Mouse (Mus musculus): ENCODE results near the gene Ptges3. TPM values are rescaled to one million over a fixed set of nuclear protein-coding genes. Genes with fewer than 3 reads are reported as not detected.
A peak's percentile ranks its signal among the peaks of the same experiment; 100 is the strongest.

The Ptges3 gene
- total RNA-seq, 1 experiment, result 240 TPM

DNA sequence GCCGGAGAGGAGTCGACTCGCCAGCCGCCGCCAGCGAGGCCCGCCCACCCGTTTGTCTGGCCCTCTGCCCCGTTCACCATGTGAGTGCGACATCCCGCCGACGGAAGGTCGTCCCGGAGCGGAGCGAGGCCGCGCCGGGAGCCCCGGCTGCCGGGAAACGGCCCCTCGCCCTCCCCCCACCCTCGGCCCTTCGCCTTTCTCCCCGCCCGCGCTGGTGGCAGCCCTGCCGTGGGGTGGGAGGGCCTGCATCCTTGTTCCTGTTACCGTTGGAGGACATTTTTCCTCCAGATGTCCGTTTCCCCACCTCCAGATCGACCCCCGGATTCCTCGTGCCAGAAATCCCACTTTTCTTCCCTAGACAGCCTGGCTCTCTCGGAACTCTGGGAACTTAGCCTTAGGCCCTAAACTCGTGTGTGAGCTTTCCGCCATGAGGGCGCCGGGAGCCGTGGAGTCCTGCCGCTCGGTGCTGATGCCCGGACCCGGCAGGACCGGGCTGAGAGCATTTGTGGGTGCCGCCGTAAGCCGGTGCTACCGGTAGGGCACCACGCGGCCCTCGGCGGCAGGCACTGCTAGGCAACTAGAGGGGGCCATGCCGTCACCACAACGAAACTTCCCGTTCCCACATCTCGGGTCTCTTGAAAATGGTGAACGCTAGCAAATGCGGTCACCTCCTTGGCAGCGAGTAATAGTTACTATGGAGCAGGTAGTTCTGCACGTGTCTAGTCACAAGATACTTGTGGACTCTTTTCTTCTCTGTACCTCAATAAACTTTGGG, 640 bp downstream of the Ptges3 start:
- no peaks in the 10 kb centered on the region for H3K9me3 ChIP-seq (ENCODE audit: control insufficient read depth, insufficient read depth, low read depth, low read length)
- peaks cover 0 to 4% of the 10 kb centered on the region in 2 experiments; a peak in 3 of 4 replicates for H3K4me1 ChIP-seq (ENCODE audit: control insufficient read depth in 2 of 2, insufficient read depth in 2 of 2, low read length in 2 of 2, poor library complexity in 1 of 2)
- in situ Hi-C loops (cut with MboI; ENCODE audit: low sequenced_read_pairs in 2 of 2, unreplicated experiment in 2 of 2), result no loop called here
- peak overlapping the region; percentile 94 to 97 for H3K4me3 ChIP-seq (ENCODE audit: insufficient read depth in 1 of 2, low read depth in 1 of 2, low read length in 2 of 2, poor library complexity in 1 of 2, severe bottlenecking in 1 of 2)
- no peak for DNase-seq (ENCODE audit: low read depth, low spot score)
- H3K27ac ChIP-seq (ENCODE audit: insufficient read depth, low read depth, low read length, poor library complexity, severe bottlenecking), result peak overlapping the region; percentile 97
- H3K36me3 ChIP-seq (ENCODE audit: control insufficient read depth, insufficient read depth, low read length, poor library complexity, severe bottlenecking), result peaks cover 10% of the 10 kb centered on the region
- TF ChIP-seq CHD2 (IDR thresholded peaks at IDR 0.05; ENCODE audit: low read depth, low read length), result no peak
- peak; percentile 60; the same call in 1 of the 2 replicates for TF ChIP-seq HCFC1 (IDR thresholded peaks at IDR 0.05; ENCODE audit: borderline replicate concordance, insufficient read depth, low read length)
- peak overlapping the region; percentile 99 for H3K9ac ChIP-seq (ENCODE audit: insufficient read depth, low read depth, low read length, poor library complexity, severe bottlenecking)

DNA sequence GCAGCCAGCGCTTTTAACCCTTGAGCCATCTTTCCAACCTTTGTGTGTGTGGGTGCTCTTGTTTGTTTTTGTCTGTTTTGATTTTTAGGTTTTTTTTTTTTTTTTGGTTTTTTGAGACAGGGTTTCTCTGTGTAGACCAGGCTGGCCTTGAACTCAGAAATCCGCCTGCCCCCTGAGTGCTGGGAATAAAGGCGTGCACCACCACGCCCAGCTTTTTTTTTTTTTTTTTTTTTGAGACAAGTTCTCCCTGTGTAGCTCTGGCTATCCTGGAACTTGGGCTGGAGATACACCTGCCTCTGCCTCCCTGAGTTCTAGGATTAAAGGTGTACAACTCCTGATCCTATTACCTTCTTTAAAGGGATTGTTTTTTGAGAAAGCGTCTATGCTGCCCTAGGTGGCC, 2.4 kb downstream of the Ptges3 start:
- Histone ChIP-seq H3K9ac (ENCODE audit: insufficient read depth, low read depth, low read length, poor library complexity, severe bottlenecking) (peak overlapping the region; percentile 68; the same call in 1 of the 2 replicates), H3K9me3 (ENCODE audit: control insufficient read depth, insufficient read depth, low read depth, low read length) (no peaks in the 10 kb centered on the region), H3K4me3 (ENCODE audit: insufficient read depth in 1 of 2, low read depth in 1 of 2, low read length in 2 of 2, poor library complexity in 1 of 2, severe bottlenecking in 1 of 2) (peak overlapping the region; percentile 94 to 97), H3K27ac (ENCODE audit: insufficient read depth, low read depth, low read length, poor library complexity, severe bottlenecking) (no peak overlapping the region; the same call in 1 of the 2 replicates), H3K36me3 (ENCODE audit: control insufficient read depth, insufficient read depth, low read length, poor library complexity, severe bottlenecking) (peaks cover 12% of the 10 kb centered on the region), H3K4me1 (ENCODE audit: control insufficient read depth in 2 of 2, insufficient read depth in 2 of 2, low read length in 2 of 2, poor library complexity in 1 of 2) (peaks cover 0 to 4% of the 10 kb centered on the region in 2 experiments; a peak in 3 of 4 replicates)
- DNase-seq (ENCODE audit: low read depth, low spot score), result no peak
- in situ Hi-C loops (cut with MboI; ENCODE audit: low sequenced_read_pairs in 2 of 2, unreplicated experiment in 2 of 2), result no loop called here
- TF ChIP-seq HCFC1 (IDR thresholded peaks at IDR 0.05; ENCODE audit: borderline replicate concordance, insufficient read depth, low read length), result no peak
- TF ChIP-seq ZNF384 (IDR thresholded peaks at IDR 0.05; ENCODE audit: low read depth, low read length), result peak; percentile 93

DNA sequence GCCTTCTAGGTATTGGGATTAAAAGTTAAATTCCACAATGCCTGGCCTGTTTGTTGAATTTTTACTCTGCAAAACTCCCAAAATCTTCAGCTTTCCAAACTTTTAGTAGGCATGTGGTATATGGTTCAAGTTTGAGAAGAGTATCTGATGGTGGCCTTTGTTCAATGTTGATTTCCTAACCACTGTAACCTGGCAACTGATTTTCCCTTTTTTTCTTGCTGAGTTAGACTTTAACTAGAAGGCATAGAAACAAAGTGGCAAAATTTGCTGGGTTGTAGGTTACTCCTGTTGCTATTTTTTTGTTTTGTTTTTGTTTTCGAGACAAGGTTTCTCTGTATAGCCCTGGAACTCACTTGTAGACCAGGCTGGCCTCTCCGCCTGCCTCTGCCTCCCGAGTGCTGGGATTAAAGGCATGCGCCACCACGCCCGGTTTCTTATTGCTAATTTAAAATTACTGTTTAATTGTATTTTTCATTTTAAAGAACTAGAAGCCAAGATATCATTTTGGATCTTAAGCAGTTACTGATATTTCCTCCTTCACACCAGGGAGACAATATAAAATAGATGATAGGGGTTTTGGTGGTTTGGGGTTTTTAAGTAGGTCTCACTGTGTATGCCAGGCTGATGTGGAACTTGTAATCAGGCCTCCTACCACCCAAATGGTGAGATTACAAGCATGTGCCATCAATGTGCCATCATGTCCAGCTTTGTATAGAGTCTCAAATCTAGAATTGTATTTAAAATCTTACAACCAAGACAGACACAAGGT, 3.7 kb downstream of the Ptges3 start:
- peaks cover 0 to 4% of the 10 kb centered on the region in 2 experiments; a peak in 3 of 4 replicates for H3K4me1 ChIP-seq (ENCODE audit: control insufficient read depth in 2 of 2, insufficient read depth in 2 of 2, low read length in 2 of 2, poor library complexity in 1 of 2)
- TF ChIP-seq HCFC1 (IDR thresholded peaks at IDR 0.05; ENCODE audit: borderline replicate concordance, insufficient read depth, low read length), result no peak
- no peak for TF ChIP-seq ZNF384 (IDR thresholded peaks at IDR 0.05; ENCODE audit: low read depth, low read length)
- no peak for TF ChIP-seq MAFK (IDR thresholded peaks at IDR 0.05; ENCODE audit: insufficient read depth, low read depth, low read length)
- no peak for TF ChIP-seq ZC3H11A (IDR thresholded peaks at IDR 0.05; ENCODE audit: borderline replicate concordance, low read depth, low read length)
- TF ChIP-seq CHD2 (IDR thresholded peaks at IDR 0.05; ENCODE audit: low read depth, low read length), result no peak
- no peak overlapping the region; the same call in 1 of the 2 replicates for H3K9ac ChIP-seq (ENCODE audit: insufficient read depth, low read depth, low read length, poor library complexity, severe bottlenecking)
- DNase-seq (ENCODE audit: low read depth, low spot score), result no peak
- in situ Hi-C loops (cut with MboI; ENCODE audit: low sequenced_read_pairs in 2 of 2, unreplicated experiment in 2 of 2), result no loop called here
- H3K27ac ChIP-seq (ENCODE audit: insufficient read depth, low read depth, low read length, poor library complexity, severe bottlenecking), result no peak overlapping the region
- H3K9me3 ChIP-seq (ENCODE audit: control insufficient read depth, insufficient read depth, low read depth, low read length), result no peaks in the 10 kb centered on the region
- peak overlapping the region in 1 of 2 experiments; percentile 29; a peak in 1 of 4 replicates for H3K4me3 ChIP-seq (ENCODE audit: insufficient read depth in 1 of 2, low read depth in 1 of 2, low read length in 2 of 2, poor library complexity in 1 of 2, severe bottlenecking in 1 of 2)
- H3K36me3 ChIP-seq (ENCODE audit: control insufficient read depth, insufficient read depth, low read length, poor library complexity, severe bottlenecking), result peaks cover 14% of the 10 kb centered on the region

DNA sequence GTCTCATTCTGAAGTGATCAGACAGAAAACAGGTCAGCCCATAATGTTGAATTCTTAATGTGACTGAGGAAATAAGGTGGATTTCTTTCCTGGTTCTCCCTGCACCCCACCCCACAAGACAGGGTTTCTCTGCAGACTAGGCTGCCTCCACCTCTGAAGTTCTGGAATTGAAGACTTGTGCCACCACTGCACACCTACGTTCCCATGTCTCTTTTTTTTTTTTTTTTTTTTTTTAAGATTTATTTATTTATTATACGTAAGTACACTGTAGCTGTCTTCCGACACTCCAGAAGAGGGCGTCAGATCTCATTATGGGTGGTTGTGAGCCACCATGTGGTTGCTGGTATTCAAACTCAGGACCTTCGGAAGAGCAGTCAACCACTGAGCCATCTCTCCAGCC, 7.3 kb downstream of the Ptges3 start:
- no peak overlapping the region for H3K9ac ChIP-seq (ENCODE audit: insufficient read depth, low read depth, low read length, poor library complexity, severe bottlenecking)
- H3K36me3 ChIP-seq (ENCODE audit: control insufficient read depth, insufficient read depth, low read length, poor library complexity, severe bottlenecking), result peaks cover 22% of the 10 kb centered on the region
- in situ Hi-C loops (cut with MboI; ENCODE audit: low sequenced_read_pairs in 2 of 2, unreplicated experiment in 2 of 2), result no loop called here
- H3K4me3 ChIP-seq (ENCODE audit: insufficient read depth in 1 of 2, low read depth in 1 of 2, low read length in 2 of 2, poor library complexity in 1 of 2, severe bottlenecking in 1 of 2), result no peak overlapping the region; a peak in 1 of 4 replicates
- TF ChIP-seq MAFK (IDR thresholded peaks at IDR 0.05; ENCODE audit: insufficient read depth, low read depth, low read length), result no peak
- TF ChIP-seq CHD2 (IDR thresholded peaks at IDR 0.05; ENCODE audit: low read depth, low read length), result no peak
- TF ChIP-seq HCFC1 (IDR thresholded peaks at IDR 0.05; ENCODE audit: borderline replicate concordance, insufficient read depth, low read length), result no peak
- peak; percentile 90 for TF ChIP-seq ZNF384 (IDR thresholded peaks at IDR 0.05; ENCODE audit: low read depth, low read length)
- no peak for TF ChIP-seq ZC3H11A (IDR thresholded peaks at IDR 0.05; ENCODE audit: borderline replicate concordance, low read depth, low read length)
- DNase-seq (ENCODE audit: low read depth, low spot score), result no peak
- no peak overlapping the region for H3K27ac ChIP-seq (ENCODE audit: insufficient read depth, low read depth, low read length, poor library complexity, severe bottlenecking)
- no peaks in the 10 kb centered on the region for H3K9me3 ChIP-seq (ENCODE audit: control insufficient read depth, insufficient read depth, low read depth, low read length)
- peaks cover 0 to 4% of the 10 kb centered on the region in 2 experiments; a peak in 3 of 4 replicates for H3K4me1 ChIP-seq (ENCODE audit: control insufficient read depth in 2 of 2, insufficient read depth in 2 of 2, low read length in 2 of 2, poor library complexity in 1 of 2)
